Mouse (Mus musculus) hindbrain, embryonic 14.5 days (tissue): ENCODE measurements at regions not wholly inside any gene's neighbourhood (a gene's known extent, or its start where the extent isn't known, plus 50 kb on each side); places are given as distances from the start of the nearest gene placed in this dataset.

Experiments
- ATAC-seq: fragments of 200-750 bp; cut with Nextera tagmentation; 2 replicates; pipeline ENCODE4 v1.8.0; 2017; ENCODE audit warnings: moderate number of reproducible peaks, mild to moderate bottlenecking, moderate TSS enrichment, moderate library complexity; ENCODE audit not compliant: low FRiP score
- DNase-seq: peaks from one replicate; pipeline ENCODE4 v3.0.0-alpha.2; 2015; ENCODE audit warnings: low spot score
- H3K27ac ChIP-seq: fragments of 300-500 bp; sonication (generic); 2 replicates; pipeline ENCODE4 v1.5.1; 2014; ENCODE audit warnings: mild to moderate bottlenecking, moderate library complexity
- H3K27me3 ChIP-seq: fragments of 300-500 bp; sonication (generic); 2 replicates; pipeline ENCODE4 v1.6.1; 2014; ENCODE audit warnings: mild to moderate bottlenecking, low read length, mixed read lengths; ENCODE audit not compliant: control insufficient read depth, insufficient read depth
- H3K36me3 ChIP-seq: fragments of 300-500 bp; sonication (generic); replicated peaks from 2 replicates; pipeline ENCODE4 v1.6.1; 2014; ENCODE audit not compliant: control insufficient read depth, insufficient read depth
- H3K4me1 ChIP-seq: fragments of 300-500 bp; sonication (generic); replicated peaks from 2 replicates; pipeline ENCODE4 v1.6.1; 2014; ENCODE audit warnings: antibody characterized with exemption, low read length, mixed read lengths; ENCODE audit not compliant: control insufficient read depth, insufficient read depth
- H3K4me2 ChIP-seq: fragments of 300-500 bp; sonication (generic); replicated peaks from 2 replicates; pipeline ENCODE4 v1.6.1; 2014; ENCODE audit warnings: mild to moderate bottlenecking, moderate library complexity
- H3K4me3 ChIP-seq: fragments of 300-500 bp; sonication (generic); replicated peaks from 2 replicates; pipeline ENCODE4 v1.5.1; 2014; ENCODE audit warnings: mild to moderate bottlenecking, low read length
- H3K9ac ChIP-seq: fragments of 300-500 bp; sonication (generic); 2 replicates; pipeline ENCODE4 v1.6.1; 2014
- H3K9me3 ChIP-seq: fragments of 300-500 bp; sonication (generic); 2 replicates; pipeline ENCODE4 v1.6.1; 2016; ENCODE audit warnings: low read length; ENCODE audit not compliant: control insufficient read depth
- WGBS: fragments of 180-500 bp; shearing (Covaris S2); extraction: QIAGEN DNeasy Blood & Tissue Kit; methylation state at CpG from one replicate; pipeline ENCODE4 v1.1.7; 2014; 5-methylcytosine and 5-hydroxymethylcytosine counted together

DNA sequence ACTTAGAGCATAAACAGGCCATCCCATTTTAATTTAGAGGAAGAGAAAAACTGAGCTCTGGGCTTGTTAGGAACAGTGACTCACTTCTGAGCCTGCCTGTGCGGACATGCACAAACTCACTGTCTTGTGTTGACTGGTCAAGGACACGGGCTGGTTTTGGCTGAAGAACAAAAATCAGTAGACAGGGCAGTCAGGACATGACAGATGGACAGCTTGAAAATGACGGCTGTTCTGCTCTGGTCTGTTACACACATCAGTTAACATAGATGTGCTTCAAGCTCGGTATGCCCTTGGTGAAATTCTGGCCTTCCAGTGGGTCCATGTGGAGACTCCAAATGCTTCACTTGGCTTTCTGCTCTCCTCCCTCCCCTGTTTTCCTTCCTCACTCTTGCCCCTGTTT, 248.4 kb downstream of the Lyplal1 start:
- no peaks in the 10 kb centered on the region for H3K27me3 ChIP-seq
- H3K9ac ChIP-seq = no peak overlapping the region
- DNase-seq (no peak), ATAC-seq (no peak)
- H3K4me3 ChIP-seq = no peak overlapping the region
- H3K36me3 ChIP-seq = no peaks in the 10 kb centered on the region
- H3K4me2 ChIP-seq = no peak overlapping the region
- WGBS = 83% methylated on average over 4 of the region's 4 CpGs
- no peaks in the 10 kb centered on the region for H3K4me1 ChIP-seq
- H3K27ac ChIP-seq = no peak overlapping the region
- H3K9me3 ChIP-seq = no peaks in the 10 kb centered on the region

DNA sequence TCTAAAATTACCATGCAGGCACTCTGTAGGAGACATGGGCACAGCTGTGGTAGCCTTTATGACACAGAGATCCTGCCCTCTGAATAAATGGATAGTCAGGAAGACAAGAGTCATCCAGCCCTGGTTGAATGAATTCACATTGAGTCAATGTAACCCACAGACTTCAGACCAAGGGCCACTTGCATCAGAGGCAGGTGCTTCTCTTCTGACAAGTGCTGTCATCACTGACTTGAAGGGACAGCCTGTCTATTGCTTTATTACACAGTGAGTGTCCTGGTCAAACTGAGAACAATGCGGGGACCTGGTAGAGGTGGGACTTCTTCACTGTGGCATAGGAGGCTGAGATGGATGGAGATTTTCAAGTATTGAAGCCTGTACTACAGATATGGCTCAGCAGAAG, 230.1 kb downstream of the Lyplal1 start:
- DNase-seq (no peak), ATAC-seq (no peak)
- 88% methylated on average over 1 of the region's 1 CpGs for WGBS
- H3K27ac ChIP-seq = no peak overlapping the region
- no peak overlapping the region for H3K9ac ChIP-seq
- no peaks in the 10 kb centered on the region for H3K9me3 ChIP-seq
- H3K4me1 ChIP-seq = no peaks in the 10 kb centered on the region
- no peak overlapping the region for H3K4me2 ChIP-seq
- no peaks in the 10 kb centered on the region for H3K27me3 ChIP-seq
- H3K4me3 ChIP-seq = no peak overlapping the region
- no peaks in the 10 kb centered on the region for H3K36me3 ChIP-seq

GRCm38 (mm10) chr1:185891814-185892213, 225.3 kb downstream of the Lyplal1 start:
- Histone ChIP-seq H3K36me3 (no peaks in the 10 kb centered on the region), H3K27ac (no peak overlapping the region), H3K27me3 (no peaks in the 10 kb centered on the region), H3K4me1 (no peaks in the 10 kb centered on the region), H3K4me2 (no peak overlapping the region), H3K4me3 (no peak overlapping the region), H3K9me3 (no peaks in the 10 kb centered on the region), H3K9ac (no peak overlapping the region)
- DNase-seq (no peak), ATAC-seq (no peak)
- 81% methylated on average over 4 of the region's 4 CpGs for WGBS

- DNase-seq = no peak
- WGBS = 62% methylated on average over 4 of the region's 4 CpGs
Observed at GRCm38 (mm10) chr1:185893421-185893820, 223.7 kb downstream of the Lyplal1 start.

GRCm38 (mm10) chr1:185898475-185898874, 218.6 kb downstream of the Lyplal1 start:
- DNase-seq (no peak), ATAC-seq (no peak)
- 81% methylated on average over 9 of the region's 9 CpGs for WGBS
- no peak overlapping the region for H3K4me2 ChIP-seq
- H3K36me3 ChIP-seq = no peaks in the 10 kb centered on the region
- no peak overlapping the region for H3K9ac ChIP-seq
- H3K4me3 ChIP-seq = no peak overlapping the region
- H3K9me3 ChIP-seq = no peaks in the 10 kb centered on the region; the same call in 1 of the 2 replicates
- no peaks in the 10 kb centered on the region for H3K4me1 ChIP-seq
- H3K27me3 ChIP-seq = no peaks in the 10 kb centered on the region
- H3K27ac ChIP-seq = no peak overlapping the region

More at GRCm38 (mm10) chr1:185893421-185893820, 223.7 kb downstream of the Lyplal1 start:
- Histone ChIP-seq H3K27me3 (no peaks in the 10 kb centered on the region), H3K4me1 (no peaks in the 10 kb centered on the region), H3K9ac (no peak overlapping the region), H3K27ac (no peak overlapping the region), H3K36me3 (no peaks in the 10 kb centered on the region), H3K9me3 (no peaks in the 10 kb centered on the region), H3K4me2 (no peak overlapping the region), H3K4me3 (no peak overlapping the region)
- no peak for ATAC-seq

- H3K36me3 ChIP-seq = no peaks in the 10 kb centered on the region
- H3K4me1 ChIP-seq = no peaks in the 10 kb centered on the region
- no peaks in the 10 kb centered on the region for H3K27me3 ChIP-seq
- no peak overlapping the region for H3K27ac ChIP-seq
- H3K9me3 ChIP-seq = no peaks in the 10 kb centered on the region; the same call in 1 of the 2 replicates
- H3K9ac ChIP-seq = no peak overlapping the region
- 90% methylated on average over 3 of the region's 3 CpGs for WGBS
- H3K4me2 ChIP-seq = no peak overlapping the region
- no peak overlapping the region for H3K4me3 ChIP-seq
- ATAC-seq (no peak), DNase-seq (no peak)
Observed at GRCm38 (mm10) chr1:185900316-185900715, 216.8 kb downstream of the Lyplal1 start.

DNA sequence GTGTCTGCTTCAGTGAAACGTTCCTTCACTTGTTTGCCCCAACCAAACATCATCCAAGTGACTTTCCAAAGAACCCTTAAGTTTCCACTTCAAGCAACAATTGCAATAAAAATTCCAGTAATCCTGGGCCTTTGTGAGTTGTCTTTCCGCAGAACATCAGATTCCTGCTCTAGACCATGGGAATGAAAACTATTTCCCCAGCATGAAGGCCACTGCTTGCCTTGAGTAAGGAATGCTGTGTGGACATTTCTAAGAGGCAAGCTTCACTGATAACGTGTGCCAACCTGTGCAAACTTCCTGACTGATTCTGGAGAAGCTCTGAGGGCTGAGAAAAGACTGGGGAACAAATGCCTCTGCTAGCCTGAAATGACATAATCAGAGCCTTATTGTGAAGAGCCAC, 214.7 kb downstream of the Lyplal1 start:
- ATAC-seq (no peak), DNase-seq (no peak)
- no peaks in the 10 kb centered on the region; the same call in 1 of the 2 replicates for H3K9me3 ChIP-seq
- no peaks in the 10 kb centered on the region for H3K27me3 ChIP-seq
- H3K36me3 ChIP-seq = no peaks in the 10 kb centered on the region
- no peak overlapping the region for H3K9ac ChIP-seq
- WGBS = 92% methylated on average over 3 of the region's 3 CpGs
- no peak overlapping the region for H3K4me2 ChIP-seq
- no peaks in the 10 kb centered on the region for H3K4me1 ChIP-seq
- no peak overlapping the region for H3K27ac ChIP-seq
- no peak overlapping the region for H3K4me3 ChIP-seq

DNA sequence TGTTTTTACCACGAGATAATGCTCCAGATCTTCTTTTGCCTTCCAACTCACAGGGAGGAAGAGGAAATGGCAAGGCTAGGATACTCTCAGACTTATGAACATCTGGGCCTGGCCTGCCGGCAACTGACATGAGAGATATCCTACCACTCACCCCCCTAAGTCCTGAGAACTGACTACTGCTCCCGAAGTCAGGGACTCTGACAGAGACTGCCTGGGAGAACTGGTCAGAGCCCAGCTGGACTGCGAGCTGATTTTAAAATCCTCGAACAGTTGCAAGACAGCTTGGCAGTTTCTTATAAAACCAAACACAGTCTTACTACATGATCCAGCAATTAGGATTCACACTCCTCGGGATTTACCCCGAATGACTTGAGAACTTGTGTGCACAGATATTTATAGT, 211.4 kb downstream of the Lyplal1 start:
- ATAC-seq (no peak), DNase-seq (no peak)
- no peak overlapping the region for H3K27ac ChIP-seq
- 85% methylated on average over 7 of the region's 7 CpGs for WGBS
- no peaks in the 10 kb centered on the region; the same call in 1 of the 2 replicates for H3K9me3 ChIP-seq
- no peaks in the 10 kb centered on the region for H3K36me3 ChIP-seq
- H3K4me1 ChIP-seq = no peaks in the 10 kb centered on the region
- no peaks in the 10 kb centered on the region for H3K27me3 ChIP-seq
- H3K4me2 ChIP-seq = no peak overlapping the region
- no peak overlapping the region for H3K4me3 ChIP-seq
- H3K9ac ChIP-seq = no peak overlapping the region

- Histone ChIP-seq H3K4me1 (no peaks in the 10 kb centered on the region), H3K36me3 (no peaks in the 10 kb centered on the region), H3K4me2 (no peak overlapping the region), H3K27me3 (no peaks in the 10 kb centered on the region), H3K9me3 (no peaks in the 10 kb centered on the region), H3K4me3 (no peak overlapping the region), H3K27ac (peak overlapping the region; percentile 9; the same call in 1 of the 2 replicates), H3K9ac (no peak overlapping the region)
- DNase-seq (no peak), ATAC-seq (no peak)
- WGBS = 60% methylated on average over 2 of the region's 2 CpGs
Observed at GRCm38 (mm10) chr1:185915579-185915978, 201.5 kb downstream of the Lyplal1 start.

DNA sequence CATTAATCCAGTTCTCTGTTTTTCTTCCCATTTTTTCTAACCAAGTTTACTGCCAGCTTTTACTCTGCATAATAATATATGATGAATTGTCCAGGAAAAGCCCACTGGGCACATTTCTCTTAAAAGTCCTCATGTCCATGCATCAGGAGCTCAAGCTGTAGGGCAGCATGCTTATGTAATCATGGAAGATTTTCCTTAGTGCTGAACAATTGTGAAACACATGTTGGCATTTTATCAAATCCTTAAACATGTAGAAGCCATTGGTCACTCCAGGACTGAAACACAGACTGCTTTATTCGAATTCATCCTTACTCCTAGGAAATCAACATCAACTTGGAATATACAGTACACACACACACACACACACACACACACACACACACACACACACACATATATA, 198.4 kb downstream of the Lyplal1 start:
- Histone ChIP-seq H3K9ac (no peak overlapping the region), H3K4me3 (no peak overlapping the region), H3K4me1 (no peaks in the 10 kb centered on the region), H3K36me3 (no peaks in the 10 kb centered on the region), H3K27ac (no peak overlapping the region), H3K27me3 (no peaks in the 10 kb centered on the region), H3K4me2 (no peak overlapping the region), H3K9me3 (no peaks in the 10 kb centered on the region)
- WGBS = 73% methylated on average over 1 of the region's 1 CpGs
- DNase-seq (no peak), ATAC-seq (no peak)
